Mouse (Mus musculus) liver, embryonic 16.5 days (tissue): ENCODE measurements around the gene Lamp1. TPM values are rescaled to one million over a fixed set of nuclear protein-coding genes. Genes with fewer than 3 reads are reported as not detected.

ENCODE experiments used
- ATAC-seq: fragments of 200-750 bp; cut with Nextera tagmentation; 2 replicates; pipeline ENCODE4 v1.8.0; 2017; ENCODE audit warnings: low read depth, mild to moderate bottlenecking, moderate number of reproducible peaks, moderate library complexity
- H3K27ac ChIP-seq: fragments of 300-500 bp; sonication (generic); 2 replicates; pipeline ENCODE4 v1.5.1; 2014; ENCODE audit warnings: mild to moderate bottlenecking, low read length
- H3K27me3 ChIP-seq: fragments of 300-500 bp; sonication (generic); 2 replicates; pipeline ENCODE4 v1.6.1; 2014; ENCODE audit warnings: low read depth, low read length, mixed read lengths; ENCODE audit not compliant: control insufficient read depth, insufficient read depth
- H3K36me3 ChIP-seq: fragments of 300-500 bp; sonication (generic); 2 replicates; pipeline ENCODE4 v1.6.1; 2014; ENCODE audit warnings: mild to moderate bottlenecking; ENCODE audit not compliant: control insufficient read depth, insufficient read depth
- H3K4me1 ChIP-seq: fragments of 300-500 bp; sonication (generic); 2 replicates; pipeline ENCODE4 v1.6.1; 2014; ENCODE audit warnings: low read depth, low read length, mixed read lengths; ENCODE audit not compliant: control insufficient read depth
- H3K4me2 ChIP-seq: fragments of 300-500 bp; sonication (generic); 2 replicates; pipeline ENCODE4 v1.6.1; 2014; ENCODE audit warnings: low read depth, low read length, mixed read lengths
- H3K4me3 ChIP-seq: fragments of 300-500 bp; sonication (generic); 2 replicates; pipeline ENCODE4 v1.5.1; 2014; ENCODE audit warnings: low read depth, mild to moderate bottlenecking, low read length
- H3K9ac ChIP-seq: fragments of 300-500 bp; sonication (generic); 2 replicates; pipeline ENCODE4 v1.6.1; 2014; ENCODE audit warnings: low read depth, low read length
- H3K9me3 ChIP-seq: fragments of 300-500 bp; sonication (generic); replicated peaks from 2 replicates; pipeline ENCODE4 v1.6.1; 2016; ENCODE audit warnings: low read length; ENCODE audit not compliant: control insufficient read depth
- WGBS: fragments of 180-500 bp; shearing (Covaris S2); extraction: QIAGEN DNeasy Blood & Tissue Kit; methylation state at CpG from one replicate; pipeline ENCODE4 v1.1.7; 2014; ENCODE audit not compliant: insufficient replicate concordance; 5-methylcytosine and 5-hydroxymethylcytosine counted together
- polyA plus RNA-seq: library from polyadenylated mRNA; unstranded; fragments of >200 nt; fragmentation: Nextera tagmentation; extraction: Ambion mirVana; gene quantifications from 2 replicates; pipeline ENCODE4 v1.2.1, GENCODE M21; 2015

Gene Lamp1
- polyA plus RNA-seq, 1 experiment from 2014 or later = 197 TPM

DNA sequence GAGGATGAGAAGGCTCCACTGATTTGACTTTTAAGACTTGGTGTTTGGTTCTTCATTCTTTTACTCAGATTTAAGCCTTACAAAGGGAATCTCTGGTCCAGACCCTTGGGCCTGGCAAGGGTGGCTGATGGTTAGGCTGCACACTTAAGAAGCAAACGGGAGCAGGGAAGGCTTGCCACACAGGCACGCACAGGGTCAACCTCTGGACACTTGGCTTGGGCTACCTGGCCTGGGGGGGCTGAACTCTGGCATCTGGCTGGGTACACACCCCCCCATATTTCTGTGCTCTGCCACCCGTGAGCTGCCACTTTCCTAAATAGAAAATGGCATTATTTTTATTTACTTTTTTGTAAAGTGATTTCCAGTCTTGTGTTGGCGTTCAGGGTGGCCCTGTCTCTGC is 15.8 kb downstream of the Lamp1 start:
- no peak for ATAC-seq
- Histone ChIP-seq H3K9ac (no peak overlapping the region), H3K9me3 (no peaks in the 10 kb centered on the region), H3K27me3 (no peaks in the 10 kb centered on the region), H3K27ac (no peak overlapping the region), H3K4me3 (no peak overlapping the region), H3K4me1 (no peaks in the 10 kb centered on the region), H3K36me3 (peaks cover 57% of the 10 kb centered on the region), H3K4me2 (no peak overlapping the region)
- WGBS = 83% methylated on average over 4 of the region's 4 CpGs

DNA sequence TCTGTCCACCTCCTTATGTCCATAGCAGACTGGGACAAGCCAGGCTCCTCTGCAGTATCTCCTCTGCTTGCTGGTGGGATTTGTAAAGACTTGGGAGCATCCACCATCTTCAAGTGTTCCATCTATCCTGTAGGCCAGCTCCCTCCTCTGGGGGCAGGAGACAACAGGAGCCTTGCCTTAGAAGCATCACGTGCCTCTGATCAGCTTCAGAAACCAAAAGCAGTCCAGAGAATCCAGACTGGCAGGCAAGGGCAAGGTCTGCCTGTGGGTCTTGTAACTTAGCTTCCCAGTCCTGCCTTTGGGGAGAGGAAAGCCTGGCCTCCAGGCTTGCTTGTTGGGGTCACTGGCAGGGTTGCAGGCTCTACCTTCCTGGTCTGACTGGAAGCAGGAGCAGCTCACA is 16.7 kb downstream of the Lamp1 start:
- H3K4me1 ChIP-seq = no peaks in the 10 kb centered on the region
- no peak for ATAC-seq
- no peaks in the 10 kb centered on the region for H3K27me3 ChIP-seq
- H3K27ac ChIP-seq = no peak overlapping the region
- no peak overlapping the region for H3K4me3 ChIP-seq
- peaks cover 54% of the 10 kb centered on the region for H3K36me3 ChIP-seq
- no peak overlapping the region for H3K4me2 ChIP-seq
- WGBS = 65% methylated on average over 1 of the region's 1 CpGs
- H3K9ac ChIP-seq = no peak overlapping the region
- H3K9me3 ChIP-seq = no peaks in the 10 kb centered on the region

DNA sequence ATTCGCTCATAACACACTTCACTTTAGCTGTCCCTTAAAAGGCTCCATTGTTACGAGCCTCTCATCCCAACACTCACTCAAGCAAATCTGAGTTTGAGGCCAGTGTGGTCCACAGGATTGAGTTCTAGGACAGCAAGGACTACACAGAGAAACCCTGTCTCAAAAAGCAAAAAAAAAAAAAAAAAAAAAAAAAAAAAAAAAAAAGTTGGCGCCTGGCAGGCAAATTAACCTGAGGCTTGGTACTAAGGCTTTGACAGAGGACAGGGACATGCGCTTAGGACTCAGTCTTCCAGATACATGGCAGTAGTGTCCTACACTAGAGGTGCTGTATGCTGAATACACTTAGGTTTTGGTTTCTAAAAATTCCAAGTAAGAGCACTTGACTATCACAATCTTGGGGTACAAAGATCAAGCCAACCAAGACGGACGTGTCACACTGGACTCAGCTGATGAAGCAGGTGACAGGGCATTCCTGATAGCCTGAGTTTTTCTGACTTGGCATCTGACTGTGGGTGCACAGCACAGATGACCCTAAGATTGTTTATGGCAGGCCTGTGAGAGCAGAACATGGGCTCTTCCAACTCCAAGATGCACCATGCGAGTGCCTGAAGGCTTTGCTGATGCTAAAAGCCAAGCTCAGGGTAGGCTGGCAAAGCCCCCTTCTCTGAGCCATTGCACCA is 18.4 kb downstream of the Lamp1 start:
- Histone ChIP-seq H3K4me3 (no peak overlapping the region), H3K4me1 (peaks cover 4% of the 10 kb centered on the region; the same call in 1 of the 2 replicates), H3K9me3 (no peaks in the 10 kb centered on the region), H3K36me3 (peaks cover 42% of the 10 kb centered on the region), H3K9ac (no peak overlapping the region), H3K4me2 (no peak overlapping the region), H3K27ac (no peak overlapping the region), H3K27me3 (no peaks in the 10 kb centered on the region)
- no peak for ATAC-seq
- 77% methylated on average over 7 of the region's 7 CpGs for WGBS

DNA sequence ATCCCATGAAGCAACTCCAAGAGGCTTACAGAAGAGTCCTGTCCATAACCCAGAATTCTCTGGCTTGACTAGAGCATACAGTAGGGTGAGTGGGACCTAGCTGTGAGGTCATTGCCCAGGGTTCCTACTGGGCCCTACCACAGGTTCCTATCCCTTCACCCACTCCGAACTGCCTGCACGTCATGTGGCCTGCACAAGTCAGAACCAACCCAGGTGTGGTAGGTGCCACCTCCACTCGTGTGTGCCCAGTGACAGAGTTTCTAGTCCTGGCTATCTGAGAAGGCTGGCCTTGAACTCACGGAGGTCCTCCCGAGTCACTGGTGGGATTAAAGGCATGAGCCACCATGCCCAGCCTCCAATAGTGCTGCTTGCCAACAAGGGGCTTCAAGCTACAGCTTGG is 19.2 kb downstream of the Lamp1 start:
- Histone ChIP-seq H3K36me3 (peaks cover 34% of the 10 kb centered on the region), H3K4me1 (peaks cover 4% of the 10 kb centered on the region; the same call in 1 of the 2 replicates), H3K4me2 (no peak overlapping the region), H3K27ac (no peak overlapping the region), H3K27me3 (no peaks in the 10 kb centered on the region), H3K4me3 (no peak overlapping the region), H3K9me3 (no peaks in the 10 kb centered on the region), H3K9ac (no peak overlapping the region)
- 84% methylated on average over 5 of the region's 5 CpGs for WGBS
- ATAC-seq = no peak

DNA sequence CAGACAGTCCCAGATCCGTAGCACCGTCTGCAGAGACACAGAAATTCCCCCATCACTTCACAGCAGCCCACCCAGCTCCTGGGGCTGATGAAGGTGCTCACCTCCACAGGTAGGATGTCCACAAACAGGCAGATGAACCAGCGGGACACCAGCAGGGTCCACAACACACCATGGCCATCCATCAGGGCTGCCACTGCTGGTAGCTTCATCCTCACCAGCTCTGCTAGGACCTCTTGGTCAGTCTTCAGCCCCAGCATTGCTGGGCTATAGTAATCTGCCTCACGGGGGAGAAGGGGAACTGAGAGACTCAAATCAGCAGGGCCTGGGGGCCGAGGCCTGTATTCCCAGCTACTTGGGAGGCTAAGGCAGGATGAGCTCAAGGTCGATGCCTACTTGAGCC is 20.5 kb downstream of the Lamp1 start:
- ATAC-seq = no peak
- Histone ChIP-seq H3K27me3 (no peaks in the 10 kb centered on the region), H3K4me3 (no peak overlapping the region), H3K9ac (no peak overlapping the region), H3K27ac (no peak overlapping the region), H3K9me3 (no peaks in the 10 kb centered on the region), H3K4me2 (no peak overlapping the region), H3K4me1 (peaks cover 4% of the 10 kb centered on the region; the same call in 1 of the 2 replicates), H3K36me3 (peaks cover 23% of the 10 kb centered on the region)
- 65% methylated on average over 6 of the region's 6 CpGs for WGBS

DNA sequence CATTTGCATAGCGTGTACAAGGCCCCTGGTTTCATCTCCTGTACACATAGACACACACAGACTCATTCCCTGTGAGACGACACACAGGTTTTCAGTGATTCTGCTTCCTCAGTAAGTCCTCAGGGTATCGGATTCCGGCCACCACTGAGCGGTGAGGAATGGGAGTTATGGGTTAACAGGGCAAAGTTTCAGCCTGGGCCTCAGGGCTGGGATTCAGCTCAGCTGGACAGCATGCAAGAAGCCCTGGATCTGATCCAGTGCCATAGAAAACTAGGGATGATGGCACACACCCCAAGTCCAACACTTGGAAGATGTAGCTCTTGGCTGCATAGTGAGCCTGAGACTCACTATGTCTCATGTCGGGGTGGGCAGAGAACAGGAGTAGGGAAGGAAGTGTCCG is 21.0 kb downstream of the Lamp1 start:
- ATAC-seq = no peak
- 68% methylated on average over 7 of the region's 7 CpGs for WGBS
- Histone ChIP-seq H3K27me3 (no peaks in the 10 kb centered on the region), H3K4me3 (no peak overlapping the region), H3K27ac (no peak overlapping the region), H3K4me2 (no peak overlapping the region), H3K9me3 (no peaks in the 10 kb centered on the region), H3K36me3 (peaks cover 20% of the 10 kb centered on the region), H3K4me1 (peaks cover 4% of the 10 kb centered on the region; the same call in 1 of the 2 replicates), H3K9ac (no peak overlapping the region)

DNA sequence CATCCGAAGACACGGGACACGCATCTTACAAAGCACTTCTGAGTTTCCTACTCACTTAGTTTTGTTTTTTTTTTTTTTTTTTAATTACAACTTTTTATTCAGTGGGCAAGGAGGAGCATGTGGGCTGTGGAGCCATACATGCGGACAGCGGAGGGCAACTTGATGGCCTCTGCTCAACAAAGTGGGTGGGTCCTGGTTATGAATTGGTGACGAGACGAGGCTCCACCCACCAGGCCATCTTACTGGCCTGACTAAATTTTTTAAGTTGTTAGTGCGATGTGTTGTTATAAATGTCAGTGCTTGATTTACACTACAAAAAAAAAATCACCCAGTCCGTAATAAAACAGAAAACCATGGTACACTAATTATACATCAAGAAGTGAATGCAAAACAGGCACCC is 21.4 kb downstream of the Lamp1 start:
- H3K9ac ChIP-seq = no peak overlapping the region

DNA sequence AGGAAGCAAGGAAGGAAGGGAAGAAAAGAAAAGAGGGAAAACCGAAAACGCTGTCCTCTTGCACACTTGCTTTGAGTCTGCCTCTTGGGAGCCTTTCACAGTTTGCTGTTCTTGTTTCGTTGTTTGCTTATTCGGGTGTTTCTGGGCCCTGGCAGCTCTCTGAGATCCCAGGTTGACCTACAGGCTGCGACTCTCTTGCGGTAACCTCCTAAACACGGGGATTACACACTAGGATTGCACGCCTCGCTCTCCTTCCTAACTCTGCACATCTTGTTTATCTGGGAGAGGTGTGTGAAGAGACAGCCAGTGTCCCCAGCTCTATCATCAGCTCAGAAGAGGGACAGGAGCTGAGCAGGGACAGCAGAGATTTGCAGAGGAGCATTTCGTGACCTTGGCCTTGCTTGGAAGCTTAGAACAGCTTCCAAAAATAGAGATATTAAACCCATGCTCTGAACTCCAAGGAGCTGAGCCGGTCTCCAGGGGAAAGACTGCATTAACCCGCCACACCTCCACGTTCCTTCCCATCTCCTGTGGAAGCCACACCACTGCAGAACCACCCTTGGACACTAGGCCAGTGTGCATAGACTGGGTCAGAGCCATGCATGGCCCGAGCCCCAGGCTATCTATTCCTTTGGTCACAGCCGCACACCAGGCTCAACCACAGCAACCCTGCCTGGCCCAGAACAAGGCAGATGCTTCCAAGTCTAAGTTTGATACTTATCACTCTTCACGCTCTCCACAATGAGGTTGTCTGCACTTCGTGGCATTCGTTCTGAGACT is 22.1 kb downstream of the Lamp1 start:
- no peak overlapping the region for H3K4me3 ChIP-seq

More for the DNA sequence above, 21.4 kb downstream of the Lamp1 start:
- ATAC-seq = no peak
- no peak overlapping the region for H3K27ac ChIP-seq
- no peak overlapping the region for H3K4me3 ChIP-seq
- H3K36me3 ChIP-seq = peaks cover 16% of the 10 kb centered on the region
- peaks cover 4% of the 10 kb centered on the region; the same call in 1 of the 2 replicates for H3K4me1 ChIP-seq
- WGBS = 61% methylated on average over 9 of the region's 9 CpGs
- H3K9me3 ChIP-seq = no peaks in the 10 kb centered on the region
- no peak overlapping the region for H3K4me2 ChIP-seq
- no peaks in the 10 kb centered on the region for H3K27me3 ChIP-seq

DNA sequence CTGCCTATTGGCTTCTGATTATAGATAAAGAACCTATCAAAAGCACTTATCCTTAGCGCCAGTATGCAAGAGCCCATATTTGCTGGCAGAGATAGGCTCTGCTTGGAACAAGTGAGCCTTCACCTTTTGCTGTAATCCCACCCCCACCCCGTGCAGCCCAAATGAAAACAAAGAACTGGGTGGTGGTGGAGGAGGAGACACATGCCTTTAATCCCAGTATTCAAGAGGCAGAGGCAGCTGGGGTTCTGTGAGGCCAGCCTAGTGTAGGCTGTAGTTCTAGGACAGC is 22.7 kb downstream of the Lamp1 start:
- Histone ChIP-seq H3K27me3 (no peaks in the 10 kb centered on the region), H3K36me3 (peaks cover 3% of the 10 kb centered on the region; the same call in 1 of the 2 replicates), H3K27ac (no peak overlapping the region), H3K4me2 (no peak overlapping the region), H3K4me3 (no peak overlapping the region), H3K4me1 (peaks cover 4% of the 10 kb centered on the region; the same call in 1 of the 2 replicates), H3K9ac (no peak overlapping the region), H3K9me3 (no peaks in the 10 kb centered on the region)
- ATAC-seq = 0 out of 2 replicates have a peak, but pooled peaks have one; percentile 40
- WGBS = 24% methylated on average over 2 of the region's 2 CpGs

More for the DNA sequence above, 22.1 kb downstream of the Lamp1 start:
- ATAC-seq = no peak; the same call in 1 of the 2 replicates
- H3K27ac ChIP-seq = no peak overlapping the region
- H3K9ac ChIP-seq = no peak overlapping the region
- no peaks in the 10 kb centered on the region for H3K27me3 ChIP-seq
- 57% methylated on average over 18 of the region's 18 CpGs for WGBS
- H3K4me2 ChIP-seq = no peak overlapping the region
- H3K9me3 ChIP-seq = no peaks in the 10 kb centered on the region
- peaks cover 4% of the 10 kb centered on the region; the same call in 1 of the 2 replicates for H3K4me1 ChIP-seq
- peaks cover 9% of the 10 kb centered on the region; the same call in 1 of the 2 replicates for H3K36me3 ChIP-seq
